Mouse (Mus musculus) ES-Bruce4 (cell line): ENCODE results near the gene Lrrtm3.

Experiments used
- CTCF ChIP-seq: IDR thresholded peaks from one replicate; pipeline ENCODE4 v1.8.1; 2011; ENCODE audit warnings: low read depth, low read length
- EP300 ChIP-seq: IDR thresholded peaks from 2 replicates; pipeline ENCODE4 v1.6.1; 2011; ENCODE audit warnings: low read depth, low read length; ENCODE audit not compliant: insufficient read depth

DNA sequence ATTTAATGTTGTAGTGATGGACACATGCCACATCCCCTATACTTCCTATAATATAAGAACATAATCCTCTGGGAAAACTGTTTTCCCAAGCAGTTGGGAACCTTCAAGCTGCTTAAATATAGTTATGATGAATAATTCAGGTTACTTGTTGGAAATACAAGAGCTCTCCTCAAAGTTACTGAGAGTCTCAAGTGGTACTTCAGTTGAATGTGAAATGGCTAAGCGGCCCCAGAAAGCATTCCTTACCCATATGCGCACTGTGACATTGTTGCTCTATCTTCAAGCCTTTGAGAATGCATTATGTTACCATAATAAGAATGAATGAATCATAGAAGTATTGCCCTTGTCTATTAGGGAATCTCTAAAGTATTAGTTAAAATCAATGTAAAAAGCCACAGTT lies 117.8 kb downstream of the Lrrtm3 start:
- TF ChIP-seq CTCF: no peak
- no peak for TF ChIP-seq EP300
